Mouse (Mus musculus): ENCODE data around the gene Sobp. TPM values are rescaled to one million over a fixed set of nuclear protein-coding genes. Genes with fewer than 3 reads are reported as not detected.

Sobp gene
- polyA plus RNA-seq, 1 experiment from 2014 or later = 0.75 TPM

DNA sequence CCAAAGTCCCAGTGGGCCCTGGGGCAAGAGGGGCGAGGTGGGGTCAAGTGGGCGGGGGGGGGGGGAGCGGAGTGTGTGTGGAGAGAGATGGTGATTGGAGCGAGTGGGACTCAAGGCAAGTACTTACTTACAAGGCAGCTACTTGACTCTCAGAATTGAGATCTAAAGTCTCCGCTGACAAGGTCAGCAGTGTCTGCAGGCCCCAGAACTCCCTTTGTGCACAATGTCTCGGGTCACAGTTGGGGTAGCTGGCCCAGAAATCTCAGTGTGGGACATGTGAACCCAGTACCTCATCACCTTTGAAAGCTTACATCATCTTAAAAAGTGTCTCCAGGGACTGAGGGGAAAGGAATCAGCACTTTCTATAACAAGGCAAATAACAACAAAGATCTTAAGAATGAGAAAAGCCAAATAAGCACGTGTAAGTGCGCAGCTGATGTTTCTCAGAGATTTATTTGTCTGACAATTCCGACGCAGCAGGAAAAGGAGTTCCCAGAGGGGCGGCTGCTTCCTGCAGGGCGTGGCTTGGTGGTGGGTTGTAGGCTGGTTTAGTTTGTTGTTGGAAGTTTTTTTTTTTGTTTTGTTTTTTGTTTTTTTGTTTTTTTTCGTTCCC is 172.2 kb downstream of the Sobp start:
- 19% methylated on average over 13 of the region's 13 CpGs for WGBS
- Histone ChIP-seq H3K4me3 (ENCODE audit: low read depth, low read length) (peak overlapping the region; percentile 34), H3K4me2 (replicated peaks; ENCODE audit: low read depth) (peak overlapping the region; percentile 72), H3K36me3 (ENCODE audit: control insufficient read depth, insufficient read depth, low read length) (no peaks in the 10 kb centered on the region), H3K9me3 (ENCODE audit: control insufficient read depth, low read length) (no peaks in the 10 kb centered on the region), H3K27me3 (ENCODE audit: control insufficient read depth, insufficient read depth, low read length) (no peaks in the 10 kb centered on the region), H3K27ac (replicated peaks) (no peak overlapping the region), H3K4me1 (replicated peaks; ENCODE audit: control insufficient read depth, insufficient read depth) (no peaks in the 10 kb centered on the region), H3K9ac (ENCODE audit: low read length) (no peak overlapping the region)
- TF ChIP-seq EP300 (optimal IDR thresholded peaks at IDR 0.05) (no peak), CTCF (IDR thresholded peaks at IDR 0.05; ENCODE audit: low read depth) (no peak)
- ATAC-seq (ENCODE audit: low FRiP score, low TSS enrichment) (no peak), DNase-seq (ENCODE audit: low spot score) (no peak)

DNA sequence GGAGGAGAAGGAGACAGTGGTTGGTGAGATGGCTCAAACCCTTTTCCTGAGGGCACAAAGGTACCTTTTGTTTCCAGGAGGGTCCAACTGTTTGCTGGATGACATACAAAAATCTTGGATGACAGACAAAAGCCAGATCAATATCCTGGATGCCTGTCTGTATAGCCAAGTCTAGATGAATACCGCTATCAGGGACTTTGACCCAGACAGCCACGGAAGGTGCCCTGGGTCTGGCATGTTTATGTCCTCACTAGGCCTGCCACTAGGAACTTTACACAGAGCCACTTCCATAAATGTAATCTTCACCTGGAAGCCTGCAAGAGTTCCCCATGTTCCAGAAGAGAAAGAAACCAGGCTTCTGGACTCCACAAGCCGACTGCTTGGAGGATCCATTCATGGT is 172.9 kb downstream of the Sobp start:
- Histone ChIP-seq H3K27ac (replicated peaks) (no peak overlapping the region), H3K4me1 (replicated peaks; ENCODE audit: control insufficient read depth, insufficient read depth) (no peaks in the 10 kb centered on the region), H3K4me3 (ENCODE audit: low read depth, low read length) (no peak overlapping the region), H3K4me2 (replicated peaks; ENCODE audit: low read depth) (no peak overlapping the region), H3K27me3 (ENCODE audit: control insufficient read depth, insufficient read depth, low read length) (no peaks in the 10 kb centered on the region), H3K9ac (ENCODE audit: low read length) (no peak overlapping the region), H3K9me3 (ENCODE audit: control insufficient read depth, low read length) (no peaks in the 10 kb centered on the region), H3K36me3 (ENCODE audit: control insufficient read depth, insufficient read depth, low read length) (no peaks in the 10 kb centered on the region)
- no peak for ATAC-seq (ENCODE audit: low FRiP score, low TSS enrichment)
- DNase-seq (ENCODE audit: low spot score) = no peak
- 64% methylated on average over 3 of the region's 3 CpGs for WGBS
- TF ChIP-seq EP300 (optimal IDR thresholded peaks at IDR 0.05) = no peak
- no peak for TF ChIP-seq CTCF (IDR thresholded peaks at IDR 0.05; ENCODE audit: low read depth)

DNA sequence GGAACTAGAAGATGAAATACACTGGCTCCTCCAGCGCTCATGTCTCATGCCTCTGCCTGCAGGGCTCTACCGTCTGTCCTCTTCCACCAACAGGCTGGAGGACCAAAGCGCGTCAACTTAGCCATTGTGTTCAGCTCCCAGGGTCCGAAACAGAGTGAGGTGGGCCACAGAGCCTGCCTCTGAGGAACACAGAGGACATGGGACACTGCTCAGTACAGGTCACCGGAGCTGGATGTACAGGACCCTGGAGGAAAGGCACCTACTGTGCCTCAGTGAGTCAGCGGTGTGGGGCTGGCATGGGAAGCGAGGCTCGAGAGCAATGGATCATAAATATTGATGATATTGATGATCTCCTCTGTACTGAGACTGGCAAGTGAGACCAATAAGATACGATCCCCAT is 175.0 kb downstream of the Sobp start:
- no peak overlapping the region for H3K4me3 ChIP-seq (ENCODE audit: low read depth, low read length)
- H3K9me3 ChIP-seq (ENCODE audit: control insufficient read depth, low read length) = no peaks in the 10 kb centered on the region
- no peak overlapping the region for H3K4me2 ChIP-seq (replicated peaks; ENCODE audit: low read depth)
- no peaks in the 10 kb centered on the region for H3K36me3 ChIP-seq (ENCODE audit: control insufficient read depth, insufficient read depth, low read length)
- no peak for DNase-seq (ENCODE audit: low spot score)
- no peak overlapping the region for H3K27ac ChIP-seq (replicated peaks)
- no peak for TF ChIP-seq CTCF (IDR thresholded peaks at IDR 0.05; ENCODE audit: low read depth)
- H3K27me3 ChIP-seq (ENCODE audit: control insufficient read depth, insufficient read depth, low read length) = no peaks in the 10 kb centered on the region
- ATAC-seq (ENCODE audit: low FRiP score, low TSS enrichment) = no peak
- WGBS = 96% methylated on average over 10 of the region's 10 CpGs
- no peaks in the 10 kb centered on the region for H3K4me1 ChIP-seq (replicated peaks; ENCODE audit: control insufficient read depth, insufficient read depth)
- no peak overlapping the region for H3K9ac ChIP-seq (ENCODE audit: low read length)

DNA sequence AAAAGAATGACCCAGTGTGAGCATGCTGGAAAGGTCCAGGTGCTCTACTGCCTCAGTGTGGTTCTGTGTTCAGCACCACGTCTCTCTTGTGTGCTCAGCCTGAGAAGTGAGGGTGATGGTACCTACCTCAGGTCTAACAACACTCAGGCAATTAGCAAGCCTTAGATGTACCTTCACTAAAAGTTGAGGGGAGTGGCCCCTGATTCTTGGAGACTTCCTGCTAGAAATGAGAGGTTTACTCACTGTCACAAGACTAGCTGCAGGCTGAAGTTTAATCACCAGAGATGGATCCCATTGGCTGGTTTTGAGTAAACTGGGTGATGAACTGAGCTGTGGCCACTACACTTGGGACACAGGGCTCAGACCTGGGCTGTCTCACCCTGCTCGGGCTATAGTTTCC is 177.1 kb downstream of the Sobp start:
- WGBS = 85% methylated on average over 2 of the region's 2 CpGs
- H3K4me3 ChIP-seq (ENCODE audit: low read depth, low read length) = no peak overlapping the region
- DNase-seq (ENCODE audit: low spot score) = no peak
- H3K4me2 ChIP-seq (replicated peaks; ENCODE audit: low read depth) = no peak overlapping the region
- H3K9me3 ChIP-seq (ENCODE audit: control insufficient read depth, low read length) = no peaks in the 10 kb centered on the region
- H3K27me3 ChIP-seq (ENCODE audit: control insufficient read depth, insufficient read depth, low read length) = no peaks in the 10 kb centered on the region
- no peaks in the 10 kb centered on the region for H3K4me1 ChIP-seq (replicated peaks; ENCODE audit: control insufficient read depth, insufficient read depth)
- no peak for TF ChIP-seq EP300 (optimal IDR thresholded peaks at IDR 0.05)
- no peak for TF ChIP-seq CTCF (IDR thresholded peaks at IDR 0.05; ENCODE audit: low read depth)
- no peak overlapping the region for H3K9ac ChIP-seq (ENCODE audit: low read length)
- H3K36me3 ChIP-seq (ENCODE audit: control insufficient read depth, insufficient read depth, low read length) = no peaks in the 10 kb centered on the region
- ATAC-seq (ENCODE audit: low FRiP score, low TSS enrichment) = no peak
- H3K27ac ChIP-seq (replicated peaks) = no peak overlapping the region

DNA sequence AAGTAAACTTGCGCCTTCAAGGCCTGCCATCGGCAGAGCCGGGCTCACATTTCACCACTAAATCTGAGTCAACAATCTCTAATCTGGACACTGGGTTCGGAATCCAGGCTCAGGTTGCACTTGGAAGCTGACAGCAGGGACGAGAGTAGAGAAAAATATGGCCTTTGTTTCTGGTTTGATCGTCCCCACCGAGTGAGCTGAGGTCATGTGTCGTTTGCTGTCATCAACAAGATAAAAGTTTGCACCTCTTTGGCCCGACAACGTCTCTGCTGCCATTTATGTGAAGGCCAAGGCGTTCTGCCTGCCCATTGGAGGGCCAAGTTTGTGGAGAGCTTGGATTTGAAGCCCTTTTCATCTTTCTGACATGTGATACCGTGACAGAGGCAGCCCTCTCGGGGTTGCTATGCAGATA is 178.8 kb downstream of the Sobp start:
- Histone ChIP-seq H3K27ac (replicated peaks) (no peak overlapping the region), H3K4me2 (replicated peaks; ENCODE audit: low read depth) (no peak overlapping the region), H3K9me3 (ENCODE audit: control insufficient read depth, low read length) (no peaks in the 10 kb centered on the region), H3K9ac (ENCODE audit: low read length) (no peak overlapping the region), H3K27me3 (ENCODE audit: control insufficient read depth, insufficient read depth, low read length) (no peaks in the 10 kb centered on the region), H3K36me3 (ENCODE audit: control insufficient read depth, insufficient read depth, low read length) (no peaks in the 10 kb centered on the region), H3K4me1 (replicated peaks; ENCODE audit: control insufficient read depth, insufficient read depth) (no peaks in the 10 kb centered on the region), H3K4me3 (ENCODE audit: low read depth, low read length) (no peak overlapping the region)
- 25% methylated on average over 13 of the region's 13 CpGs for WGBS
- DNase-seq (ENCODE audit: low spot score) (no peak), ATAC-seq (ENCODE audit: low FRiP score, low TSS enrichment) (no peak)
- TF ChIP-seq EP300 (optimal IDR thresholded peaks at IDR 0.05) (no peak), CTCF (IDR thresholded peaks at IDR 0.05; ENCODE audit: low read depth) (no peak)

DNA sequence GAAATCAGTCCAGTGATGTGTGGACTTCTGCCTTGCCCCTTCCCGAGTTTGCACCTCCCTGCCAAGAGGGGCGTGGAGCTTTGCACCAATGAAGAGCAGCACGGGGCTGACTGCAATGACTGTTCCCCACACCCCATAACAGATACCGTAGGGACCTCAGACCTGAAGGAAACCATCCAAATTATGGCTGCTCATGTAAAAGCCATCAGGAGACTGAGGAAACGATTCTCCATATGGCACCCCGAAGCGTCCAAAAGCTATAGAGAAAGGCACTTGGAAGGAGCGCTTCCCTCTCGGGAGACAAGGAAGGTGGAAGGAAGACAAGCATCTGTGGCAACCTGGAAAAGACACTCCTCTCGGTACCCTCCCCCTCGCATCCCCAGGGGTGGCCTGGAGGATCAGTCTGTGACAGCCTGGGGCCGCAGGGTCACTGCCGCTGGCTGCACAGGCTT is 180.0 kb downstream of the Sobp start:
- H3K4me1 ChIP-seq (replicated peaks; ENCODE audit: control insufficient read depth, insufficient read depth) = no peaks in the 10 kb centered on the region
- H3K9ac ChIP-seq (ENCODE audit: low read length) = no peak overlapping the region
- H3K4me2 ChIP-seq (replicated peaks; ENCODE audit: low read depth) = peak overlapping the region; percentile 32
- DNase-seq (ENCODE audit: low spot score) (no peak), ATAC-seq (ENCODE audit: low FRiP score, low TSS enrichment) (no peak)
- TF ChIP-seq EP300 (optimal IDR thresholded peaks at IDR 0.05) (no peak), CTCF (IDR thresholded peaks at IDR 0.05; ENCODE audit: low read depth) (no peak)
- no peaks in the 10 kb centered on the region for H3K36me3 ChIP-seq (ENCODE audit: control insufficient read depth, insufficient read depth, low read length)
- H3K4me3 ChIP-seq (ENCODE audit: low read depth, low read length) = peak overlapping the region; percentile 12; the same call in 1 of the 2 replicates
- whole genome bisulfite sequencing = 33% methylated on average over 13 of the region's 13 CpGs
- no peak overlapping the region for H3K27ac ChIP-seq (replicated peaks)
- H3K27me3 ChIP-seq (ENCODE audit: control insufficient read depth, insufficient read depth, low read length) = no peaks in the 10 kb centered on the region
- no peaks in the 10 kb centered on the region for H3K9me3 ChIP-seq (ENCODE audit: control insufficient read depth, low read length)
